11 mouse cellular contexts compared by ENCODE assay signal in the genomic region with DNA sequence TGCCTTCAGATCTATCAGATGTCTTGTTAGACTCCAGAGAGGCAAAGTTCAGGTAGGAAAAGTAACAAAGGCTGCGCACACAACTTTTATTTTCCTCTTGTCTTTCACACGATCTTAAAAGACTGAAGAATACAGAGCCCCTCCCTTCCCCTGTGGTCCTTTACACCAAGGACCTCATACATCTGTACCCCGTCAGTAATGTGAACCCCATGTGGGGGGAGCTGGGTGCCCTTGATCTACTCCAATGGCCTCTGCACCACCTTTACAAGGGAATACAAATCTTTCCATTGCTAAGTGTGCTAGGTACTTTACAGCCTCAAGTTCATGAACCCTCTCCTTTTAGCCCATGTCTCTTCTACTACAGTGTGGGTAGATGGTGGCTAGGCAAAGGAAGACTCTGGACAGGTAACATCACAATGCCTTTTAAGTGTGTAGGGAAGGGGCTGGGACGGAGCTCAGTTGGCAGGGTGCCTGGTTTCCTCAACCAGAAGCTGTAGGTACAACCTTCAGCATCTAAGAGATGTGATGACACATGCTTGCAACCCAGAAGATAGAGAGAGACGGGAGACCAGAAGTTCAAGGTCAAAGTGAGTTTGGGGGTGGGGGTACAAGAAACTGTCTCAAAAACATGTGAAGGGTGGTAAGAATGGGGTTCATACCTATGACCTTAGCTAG. TPM values are rescaled to one million over a fixed set of nuclear protein-coding genes. Genes with fewer than 3 reads are reported as not detected.
A peak's percentile ranks its signal among the peaks of the same experiment; 100 is the strongest.
DNase-seq lines count a peak whose midpoint lies in the region; ATAC-seq and TF ChIP-seq lines count a peak whose summit lies in the region.
"Had no signal": no experiment of that assay in that cellular context is flagged by ENCODE, and none has a peak within 500 bp of the region (broad histone marks: within the 10 kb centered on the region; RNA-seq: fewer than 3 reads in every experiment).

No protein-coding gene starts in this region.

- 69% methylated on average over 5 of the region's 5 CpGs for WGBS in intestine, embryonic 15.5 days
- WGBS in small intestine, adult 2 months = 31% methylated on average over 5 of the region's 5 CpGs

- H3K9me3 ChIP-seq in intestine, embryonic 15.5 days = no peaks in the 10 kb centered on the region

- H3K27me3 ChIP-seq in intestine, embryonic 15.5 days (replicated peaks) = no peaks in the 10 kb centered on the region
- H3K27me3 ChIP-seq in small intestine, adult 2 months (ENCODE audit: control insufficient read depth, insufficient read depth, low read length) = no peaks in the 10 kb centered on the region

- DNase-seq in 416B (ENCODE audit: low read depth) = peak; percentile 59
- peak; percentile 88 for DNase-seq in CD4-positive helper T cell, adult 2 months (ENCODE audit: low read depth, low spot score)
- DNase-seq in right cerebral cortex, postnatal 36 days (ENCODE audit: low spot score in 2 of 2) = no peak
- no peak for DNase-seq in urinary bladder, postnatal 10 days (ENCODE audit: low spot score)
- DNase-seq in right cerebral cortex, postnatal 25 days = no peak
- DNase-seq: cerebellum, postnatal 36 days; kidney, adult 11 months; midbrain, embryonic 14.5 days had no signal

- 0 out of 2 replicates have a peak overlapping the region, but pooled peaks have one; percentile 11 for H3K4me3 ChIP-seq in intestine, embryonic 15.5 days (replicated peaks)
- no peak overlapping the region for H3K4me3 ChIP-seq in small intestine, adult 2 months (ENCODE audit: low read depth, low read length)

- TF ChIP-seq CTCF in small intestine, adult 2 months (IDR thresholded peaks at IDR 0.05; ENCODE audit: extremely low read depth, insufficient read length, insufficient replicate concordance, low read depth, low read length) = no peak

- no peak overlapping the region for H3K27ac ChIP-seq in intestine, embryonic 15.5 days
- H3K27ac ChIP-seq in small intestine, adult 2 months (ENCODE audit: insufficient read depth, low read depth, low read length) = peak overlapping the region; percentile 96

- H3K36me3 ChIP-seq in intestine, embryonic 15.5 days = no peaks in the 10 kb centered on the region
- H3K36me3 ChIP-seq in small intestine, adult 2 months (ENCODE audit: control insufficient read depth, insufficient read depth, low read length) = no peaks in the 10 kb centered on the region

- ATAC-seq in intestine, embryonic 15.5 days = no peak
- ATAC-seq: lung, postnatal 0 days had no signal

- H3K4me2 ChIP-seq in intestine, embryonic 15.5 days (replicated peaks) = no peak overlapping the region

- TF ChIP-seq POLR2A in small intestine, adult 2 months (IDR thresholded peaks at IDR 0.05; ENCODE audit: low read depth, low read length) = no peak

- no peak overlapping the region for H3K9ac ChIP-seq in intestine, embryonic 15.5 days

- peaks cover 22% of the 10 kb centered on the region; the same call in 1 of the 2 replicates for H3K4me1 ChIP-seq in intestine, embryonic 15.5 days (replicated peaks)
- H3K4me1 ChIP-seq in small intestine, adult 2 months (ENCODE audit: control insufficient read depth, insufficient read depth, insufficient read length, low read length) = peaks cover 38% of the 10 kb centered on the region

RNA-seq across cellular contexts. Expression of a gene that starts 1.3 kb away (rescaled TPM):
- polyA plus RNA-seq in intestine, embryonic 15.5 days (2015; fragmentation: Nextera tagmentation; extraction: Ambion mirVana) = 6.7 and 7.2 TPM in 2 replicates
- polyA plus RNA-seq in small intestine, adult 2 months (2012; rRNA removed) = 6.6 and 13.0 TPM in 2 replicates

RNA-seq across cellular contexts. Expression of a gene that starts 19.7 kb away (rescaled TPM):
- polyA plus RNA-seq in intestine, embryonic 15.5 days (2015; fragmentation: Nextera tagmentation; extraction: Ambion mirVana) = 104 and 271 TPM in 2 replicates
- polyA plus RNA-seq in small intestine, adult 2 months (2012; rRNA removed) = 55.9 and 26,246 TPM in 2 replicates

RNA-seq across cellular contexts. Expression of a gene that starts 31.3 kb away (rescaled TPM):
- 37.7 and 41.2 TPM in 2 replicates for polyA plus RNA-seq in intestine, embryonic 15.5 days (2015; fragmentation: Nextera tagmentation; extraction: Ambion mirVana)
- 154 and 384 TPM in 2 replicates for polyA plus RNA-seq in small intestine, adult 2 months (2012; rRNA removed)

RNA-seq across cellular contexts. Expression of a gene that starts 52.9 kb away (rescaled TPM):
- 245 and 263 TPM in 2 replicates for polyA plus RNA-seq in intestine, embryonic 15.5 days (2015; fragmentation: Nextera tagmentation; extraction: Ambion mirVana)
- polyA plus RNA-seq in small intestine, adult 2 months (2012; rRNA removed) = 597 and 1,087 TPM in 2 replicates

Comparison
In these comparisons a context has a peak if more than half of its experiments do, and no peak if none do; other contexts are left out.
1. DNase-seq: peak in 416B (single experiment) and CD4-positive helper T cell, adult 2 months (single experiment); none in right cerebral cortex, postnatal 36 days (0 of 2), urinary bladder, postnatal 10 days (single experiment) and right cerebral cortex, postnatal 25 days (single experiment).